Mouse (Mus musculus): ENCODE data around the gene Paqr3.

DNA sequence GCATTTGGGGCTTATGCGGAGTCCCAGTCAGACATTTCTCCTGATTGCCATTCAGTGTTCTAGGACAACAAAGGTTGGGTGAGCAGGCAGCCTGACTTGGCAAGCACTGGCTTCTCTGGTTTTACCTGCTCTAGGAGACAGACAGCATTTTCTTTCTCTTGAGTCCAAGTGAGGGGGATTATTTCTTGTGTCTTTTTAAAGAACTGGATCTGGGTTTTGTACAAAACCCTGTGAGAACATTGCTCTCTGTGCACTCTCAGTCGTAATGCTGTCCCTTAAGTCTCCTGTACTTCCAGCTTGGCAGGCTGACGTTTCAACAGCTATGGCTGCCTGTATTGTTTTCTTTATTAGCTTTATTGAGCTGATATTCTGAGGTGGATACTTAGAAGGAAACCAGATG is 55.0 kb downstream of the Paqr3 start:
- TF ChIP-seq POLR2A (IDR thresholded peaks at IDR 0.05; ENCODE audit: extremely low read depth, insufficient read depth, low read length), result no peak
- no peak for TF ChIP-seq CTCF (IDR thresholded peaks at IDR 0.05; ENCODE audit: low read depth, low read length)
